Mouse (Mus musculus) thymus, postnatal 0 days (tissue): Measurements from ENCODE around the gene Gm45716. TPM values are rescaled to one million over a fixed set of nuclear protein-coding genes. Genes with fewer than 3 reads are reported as not detected.

Experiments used
- DNase-seq: peaks from one replicate; pipeline ENCODE4 v3.0.0-alpha.2; 2015; ENCODE audit warnings: low spot score
- polyA plus RNA-seq: library from polyadenylated mRNA; unstranded; fragments of >200 nt; fragmentation: Nextera tagmentation; extraction: Ambion mirVana; gene quantifications from 2 replicates; pipeline ENCODE4 v1.2.1, GENCODE M21; 2015

Gene Gm45716
- polyA plus RNA-seq = 19.6 and 25.6 TPM in 2 replicates

DNA sequence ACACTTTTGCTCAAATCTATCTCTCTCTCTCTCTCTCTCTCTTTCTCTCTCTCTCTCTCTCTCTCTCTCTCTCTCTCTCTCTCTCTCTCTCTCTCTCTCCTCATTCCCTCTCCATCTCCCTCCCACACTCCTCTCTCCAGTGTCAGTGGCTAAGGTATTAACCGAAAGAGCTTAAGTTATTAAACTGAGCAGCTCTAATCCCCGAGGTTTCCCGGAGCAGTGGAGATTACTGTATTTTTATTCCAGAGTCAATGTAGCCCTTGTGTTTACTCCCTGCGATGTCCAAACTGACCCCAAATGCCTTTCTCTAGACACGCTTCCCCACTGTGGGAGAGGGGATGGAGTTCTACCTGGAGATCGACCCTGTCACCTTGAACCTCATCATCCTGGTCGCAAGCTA lies at the start of gene Gm45716:
Gene Gm45716 (plus strand): TSS at position 243 of the 400 bp plus-strand sequence.
- DNase-seq = no peak

DNA sequence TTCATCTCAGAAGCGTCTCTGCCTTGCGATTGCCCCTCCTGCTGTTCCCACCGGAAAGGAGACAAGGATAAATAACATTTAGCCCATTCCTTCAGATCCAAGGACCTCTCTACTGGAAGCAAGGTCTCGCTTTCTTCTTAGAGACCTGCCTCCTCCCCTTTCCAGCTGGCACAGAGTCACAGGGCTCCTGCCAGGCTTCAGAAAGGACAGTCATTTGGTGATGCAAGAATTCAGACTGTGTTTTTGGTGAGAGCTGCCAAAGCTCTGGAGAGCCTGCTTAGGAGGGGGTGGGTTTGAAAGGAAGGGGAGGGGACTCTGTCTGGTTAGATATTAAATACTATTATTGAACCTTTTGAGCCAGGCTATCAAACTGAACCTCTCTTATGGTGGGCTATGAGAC lies 45.1 kb upstream of the Gm45716 start:
- DNase-seq = no peak

DNA sequence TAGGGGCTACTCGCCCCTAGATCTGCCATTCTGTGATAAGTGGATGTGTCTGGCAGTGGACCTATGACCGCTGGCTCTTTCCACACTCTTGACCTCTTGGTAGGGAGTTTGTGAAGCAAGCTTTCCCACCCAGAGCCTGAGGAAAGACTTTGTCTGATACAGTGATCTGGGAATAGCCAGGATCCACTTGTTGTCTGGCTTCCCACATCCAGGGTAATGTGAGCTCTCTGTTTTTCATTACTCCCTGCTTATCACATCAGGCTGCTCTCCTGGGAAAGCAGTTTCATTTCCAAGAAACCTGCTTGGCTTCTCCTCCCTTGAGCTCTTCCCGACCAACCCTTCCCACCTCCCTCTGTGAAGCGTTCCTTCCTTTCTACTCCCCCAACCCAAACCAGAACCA lies 44.5 kb upstream of the Gm45716 start:
- DNase-seq = no peak

GRCm38 (mm10) chr11:90146086-90146860 lies 41.2 kb upstream of the Gm45716 start:
- DNase-seq = no peak

GRCm38 (mm10) chr11:90155066-90155465 lies 32.4 kb upstream of the Gm45716 start:
- DNase-seq = no peak

GRCm38 (mm10) chr11:90155466-90155865 lies 32.0 kb upstream of the Gm45716 start:
- no peak for DNase-seq

DNA sequence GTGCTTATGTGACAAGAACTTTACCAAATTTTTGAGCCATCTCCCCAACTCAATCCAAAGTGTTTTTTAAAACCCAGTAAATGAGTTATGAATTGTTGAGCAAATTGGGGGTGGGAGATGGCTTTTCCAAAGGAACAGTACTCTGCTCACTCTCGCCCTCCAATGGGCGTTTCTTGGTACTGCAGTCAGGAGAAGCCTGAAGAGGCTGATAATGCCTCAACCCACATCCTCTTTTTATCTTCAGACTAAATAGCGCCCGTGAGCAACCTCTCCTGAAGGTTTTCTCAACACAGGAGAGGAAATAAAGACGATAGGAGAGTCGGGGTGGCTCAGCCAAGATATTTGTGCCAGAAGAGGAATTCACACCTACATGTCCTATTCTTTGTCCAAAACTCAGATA lies 19.7 kb upstream of the Gm45716 start:
- peak; percentile 16 for DNase-seq

DNA sequence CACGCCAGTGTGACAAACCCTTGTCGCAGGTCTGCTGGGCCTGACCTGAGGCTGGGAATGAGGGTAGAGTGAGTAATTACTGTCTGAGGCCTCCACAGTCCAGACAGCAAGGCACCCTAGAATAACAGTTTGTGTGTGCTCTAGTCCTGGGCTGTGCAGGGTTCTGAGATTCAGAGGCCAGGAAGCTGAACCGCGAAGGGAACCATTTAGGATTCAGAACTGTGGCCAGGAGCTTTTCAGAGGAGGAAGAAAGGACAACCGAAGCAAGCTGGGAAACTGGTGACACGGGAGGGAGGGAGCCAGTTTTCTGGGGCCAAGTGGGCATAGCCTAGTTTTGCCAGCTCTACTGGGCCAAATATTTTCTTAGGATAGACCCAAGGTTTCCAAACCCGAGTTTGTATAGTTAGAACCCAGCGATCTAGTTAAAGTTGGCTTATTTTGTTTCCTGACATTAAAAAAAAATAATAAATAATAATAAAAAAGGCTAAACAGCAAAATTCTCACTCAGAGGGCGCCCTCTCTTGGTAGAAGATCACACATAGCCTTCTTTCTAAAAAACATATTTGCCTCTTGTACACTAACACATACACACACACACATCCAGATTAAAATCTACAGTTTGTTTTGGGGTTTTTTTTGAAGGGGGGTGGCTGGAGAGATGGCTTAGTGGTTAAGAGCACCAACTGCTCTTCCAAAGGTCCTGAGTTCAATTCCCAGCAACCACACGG lies 19.0 kb upstream of the Gm45716 start:
- DNase-seq = no peak

GRCm38 (mm10) chr11:90169200-90170013 lies 18.1 kb upstream of the Gm45716 start:
- DNase-seq = no peak

DNA sequence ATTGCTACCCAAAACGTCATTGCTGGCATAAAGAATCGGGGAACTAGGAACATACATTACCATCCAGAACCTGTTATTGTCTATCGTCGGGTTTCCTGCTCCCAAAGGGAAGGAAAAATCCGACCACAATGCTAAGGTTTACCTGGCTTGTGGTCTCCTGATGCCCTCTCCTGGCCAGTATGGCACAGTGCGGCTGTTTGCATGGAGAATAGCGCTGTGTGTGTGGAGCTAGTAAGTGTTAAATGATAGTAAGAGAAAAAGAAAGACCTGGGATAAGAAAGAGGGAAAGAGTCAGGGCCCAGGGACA lies 17.5 kb upstream of the Gm45716 start:
- peak; percentile 25 for DNase-seq

- no peak for DNase-seq
Observed at GRCm38 (mm10) chr11:90172331-90172730, 15.2 kb upstream of the Gm45716 start.

DNA sequence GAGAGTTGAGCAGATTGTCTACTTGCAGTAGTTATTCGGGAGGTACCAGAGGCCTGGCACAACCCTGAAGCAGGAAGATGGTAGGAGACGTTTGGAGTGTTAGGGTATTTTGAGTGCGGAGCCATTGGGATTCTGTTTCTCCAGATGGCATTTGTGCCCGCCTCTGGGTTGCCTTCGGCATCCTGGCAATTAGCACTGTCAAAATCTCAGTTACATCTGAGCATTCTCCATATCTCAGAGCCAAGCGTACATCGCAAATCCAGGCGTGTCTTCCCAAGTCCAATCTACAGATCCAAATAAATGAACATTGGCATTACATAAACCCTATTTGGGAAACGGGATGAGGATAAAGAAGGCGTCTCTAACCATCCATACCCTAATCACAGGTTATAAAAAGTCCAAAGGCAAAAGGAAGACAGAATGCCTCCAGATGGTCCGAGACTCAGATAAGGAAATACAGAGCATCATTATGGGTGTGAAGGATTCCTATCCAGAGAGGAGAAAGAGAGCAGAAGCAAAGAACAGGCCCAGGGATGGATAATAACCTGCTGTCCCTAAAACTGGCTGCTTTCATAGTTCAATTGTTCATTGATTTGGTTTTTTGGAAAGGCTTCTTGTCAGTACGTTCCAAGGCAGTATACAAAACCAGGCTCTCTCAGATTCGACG lies 11.7 kb upstream of the Gm45716 start:
- no peak for DNase-seq

GRCm38 (mm10) chr11:90177389-90177788 lies 10.1 kb upstream of the Gm45716 start:
- no peak for DNase-seq

GRCm38 (mm10) chr11:90183361-90183760 lies 4.1 kb upstream of the Gm45716 start:
- DNase-seq = peak; percentile 47

DNA sequence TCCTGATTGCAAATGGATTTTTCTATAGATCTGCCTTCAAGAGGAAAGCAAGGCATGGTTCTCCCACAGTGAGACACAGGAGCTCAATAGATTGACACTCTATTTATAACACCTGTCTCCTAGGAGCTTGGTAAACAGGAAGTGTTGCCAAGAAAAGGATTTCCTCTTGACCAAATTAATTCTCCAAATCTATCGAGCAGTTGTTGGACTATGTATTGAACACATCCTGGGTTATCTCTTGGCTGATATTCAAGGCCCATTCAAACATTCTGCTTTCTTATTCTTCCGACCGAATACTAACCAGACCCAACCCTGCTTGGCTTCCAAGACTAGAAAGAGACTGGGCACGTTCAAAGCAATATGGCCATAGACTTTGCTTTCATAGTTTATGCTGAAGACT lies 2.7 kb upstream of the Gm45716 start:
- no peak for DNase-seq

DNA sequence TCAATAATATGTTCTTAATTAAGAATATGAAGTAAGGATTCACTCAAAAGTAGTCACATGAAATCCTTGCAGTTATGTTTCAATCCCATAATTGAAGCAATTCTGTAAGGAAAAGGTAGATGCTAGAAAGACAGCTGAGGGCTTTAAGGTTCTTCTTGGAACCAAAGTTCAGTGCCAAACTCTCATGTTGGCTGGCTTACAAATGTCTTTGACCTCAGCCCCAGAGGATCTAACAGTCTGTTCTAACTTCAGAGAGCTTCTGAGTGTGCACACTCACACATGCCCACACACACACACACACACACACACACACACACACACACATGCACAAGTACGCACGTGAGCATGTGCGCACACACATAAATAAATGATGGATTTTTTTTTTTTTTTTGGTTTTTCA lies 2.7 kb downstream of the Gm45716 start:
- DNase-seq = no peak

DNA sequence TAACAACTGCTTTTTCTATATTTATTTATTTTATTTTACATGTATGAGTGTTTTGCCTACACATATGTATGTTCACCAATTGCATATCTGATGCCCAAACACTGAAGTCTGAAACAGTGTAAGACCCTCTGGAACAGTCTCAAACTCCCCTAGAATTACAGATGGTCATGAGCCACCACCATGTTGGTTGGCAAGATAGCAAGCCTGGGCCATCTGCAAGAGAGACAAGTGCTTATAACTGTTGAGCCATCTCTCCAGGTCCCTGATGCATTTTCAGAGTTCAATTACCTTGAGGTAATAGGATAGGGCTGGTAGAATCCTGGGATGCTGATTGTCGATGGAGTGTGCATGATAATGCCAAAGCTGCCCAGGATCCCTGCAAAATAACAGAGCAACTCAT lies 7.5 kb downstream of the Gm45716 start:
- DNase-seq = no peak

- DNase-seq = no peak
Observed at GRCm38 (mm10) chr11:90195756-90196520, 8.5 kb downstream of the Gm45716 start.

DNA sequence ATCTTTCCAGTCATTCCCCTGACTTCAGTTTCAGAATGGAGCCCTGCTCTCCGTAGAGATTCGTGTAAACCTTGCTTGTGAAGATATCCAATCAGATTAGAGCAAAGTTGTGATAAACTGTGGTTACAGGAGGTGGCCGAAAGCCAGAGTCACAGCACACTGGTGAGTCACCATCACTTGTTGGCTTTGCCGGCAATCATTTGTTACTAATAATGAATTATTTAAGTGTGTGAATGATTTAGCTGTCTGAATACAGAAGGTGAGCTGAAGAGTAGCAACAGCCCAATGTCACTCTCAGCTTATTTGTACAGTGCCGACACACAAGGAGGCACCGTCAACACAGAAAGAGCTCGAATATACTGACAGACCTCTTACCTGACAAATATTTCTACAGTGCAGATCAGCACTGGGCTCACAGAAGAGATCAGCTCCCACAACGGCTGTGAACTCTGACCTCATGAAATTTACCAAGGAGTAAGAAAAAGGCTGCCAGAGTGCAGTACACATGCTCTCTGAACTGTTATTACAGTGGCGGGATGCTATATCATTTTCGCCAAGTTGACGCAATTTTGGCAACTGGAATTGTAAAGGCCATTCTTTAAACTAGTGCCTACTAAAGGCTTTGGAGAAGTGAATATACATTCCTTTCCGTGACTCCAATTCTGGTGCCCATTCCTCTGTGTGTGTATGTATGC lies 9.2 kb downstream of the Gm45716 start:
- DNase-seq = no peak

GRCm38 (mm10) chr11:90198048-90198447 lies 10.6 kb downstream of the Gm45716 start:
- DNase-seq = no peak
